Comparison of ENCODE assay signal across 25 mouse cellular contexts in the genomic region with DNA sequence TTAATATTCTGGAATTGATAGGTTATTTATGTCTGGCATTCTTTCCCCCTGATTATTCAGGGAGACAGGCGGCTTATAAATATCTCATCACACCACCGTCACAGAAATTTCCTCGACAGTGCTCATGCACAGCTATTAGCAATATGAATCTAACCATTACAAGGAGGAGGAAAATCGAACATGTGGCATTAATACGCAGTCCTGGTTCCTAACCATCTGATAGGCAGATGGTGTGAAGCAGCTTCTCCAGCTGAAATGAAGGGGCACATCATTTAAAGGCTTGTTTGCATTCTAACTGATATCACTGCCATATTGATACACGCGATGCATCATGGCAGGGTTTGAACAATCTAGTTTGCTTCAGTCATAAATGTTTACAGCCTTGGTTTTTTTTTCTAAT.
DNase-seq lines count a peak whose midpoint lies in the region; ATAC-seq and TF ChIP-seq lines count a peak whose summit lies in the region.
"Had no signal": no experiment of that assay in that cellular context is flagged by ENCODE, and none has a peak within 500 bp of the region (broad histone marks: within the 10 kb centered on the region; RNA-seq: fewer than 3 reads in every experiment).

No protein-coding gene starts in this region.

- no peak for DNase-seq in forebrain, embryonic 10.5 days (ENCODE audit: extremely low spot score, low spot score)
- peak; percentile 40 for DNase-seq in midbrain, postnatal 0 days (ENCODE audit: low spot score)
- no peak for DNase-seq in midbrain, embryonic 11.5 days (ENCODE audit: low spot score, missing footprints)
- peak; percentile 66 for DNase-seq in forelimb bud, embryonic 11.5 days (ENCODE audit: low read depth, low spot score)
- DNase-seq in cerebellum, adult 8-10 months = no peak
- DNase-seq: adrenal gland, postnatal 14 days; cerebellum, adult 11 months; cerebellum, postnatal 14 days; gastrocnemius, postnatal 10 days; heart, adult 11 months; heart, postnatal 14 days; kidney, adult 2 months; kidney, postnatal 10 days; lung, embryonic 14.5 days; lung, postnatal 4 days; thymus, postnatal 36 days had no signal

- no peaks in the 10 kb centered on the region for H3K27me3 ChIP-seq in forebrain, embryonic 12.5 days
- 0 out of 2 replicates have a peak, but pooled peaks cover 3% of the 10 kb centered on the region for H3K27me3 ChIP-seq in forebrain, embryonic 10.5 days (ENCODE audit: poor library complexity, severe bottlenecking)
- no peaks in the 10 kb centered on the region for H3K27me3 ChIP-seq in midbrain, postnatal 0 days (ENCODE audit: insufficient read depth, low read length)
- H3K27me3 ChIP-seq in midbrain, embryonic 11.5 days (ENCODE audit: control insufficient read depth, insufficient read depth, low read length) = no peaks in the 10 kb centered on the region
- H3K27me3 ChIP-seq in neural tube, embryonic 14.5 days (ENCODE audit: control insufficient read depth, insufficient read depth, low read length) = no peaks in the 10 kb centered on the region
- H3K27me3 ChIP-seq: embryonic facial prominence, embryonic 12.5 days; heart, embryonic 12.5 days; liver, embryonic 12.5 days; midbrain, embryonic 12.5 days had no signal

- no peak overlapping the region for H3K4me3 ChIP-seq in forebrain, embryonic 12.5 days (replicated peaks)
- no peak overlapping the region for H3K4me3 ChIP-seq in forebrain, embryonic 10.5 days
- H3K4me3 ChIP-seq in midbrain, postnatal 0 days (ENCODE audit: low read depth, low read length) = no peak overlapping the region
- H3K4me3 ChIP-seq in midbrain, embryonic 11.5 days (ENCODE audit: low read depth, low read length) = no peak overlapping the region
- no peak overlapping the region for H3K4me3 ChIP-seq in neural tube, embryonic 14.5 days (ENCODE audit: low read depth, low read length)
- H3K4me3 ChIP-seq: embryonic facial prominence, embryonic 12.5 days; heart, embryonic 12.5 days; liver, embryonic 12.5 days; midbrain, embryonic 12.5 days had no signal

- no peaks in the 10 kb centered on the region for H3K36me3 ChIP-seq in forebrain, embryonic 12.5 days (replicated peaks)
- no peaks in the 10 kb centered on the region for H3K36me3 ChIP-seq in forebrain, embryonic 10.5 days (replicated peaks)
- H3K36me3 ChIP-seq in midbrain, postnatal 0 days (ENCODE audit: insufficient read depth, low read length) = no peaks in the 10 kb centered on the region
- no peaks in the 10 kb centered on the region for H3K36me3 ChIP-seq in midbrain, embryonic 11.5 days (ENCODE audit: control insufficient read depth, insufficient read depth, low read length)
- no peaks in the 10 kb centered on the region for H3K36me3 ChIP-seq in neural tube, embryonic 14.5 days (ENCODE audit: control insufficient read depth, insufficient read depth, low read length)
- H3K36me3 ChIP-seq: embryonic facial prominence, embryonic 12.5 days; G1E; heart, embryonic 12.5 days; liver, embryonic 12.5 days; midbrain, embryonic 12.5 days had no signal

- peak; percentile 21; the same call in 1 of the 2 replicates for ATAC-seq in forebrain, embryonic 12.5 days (ENCODE audit: low FRiP score)
- no peak for ATAC-seq in midbrain, postnatal 0 days (ENCODE audit: low FRiP score)
- no peak; the same call in 1 of the 2 replicates for ATAC-seq in midbrain, embryonic 11.5 days (ENCODE audit: low FRiP score)
- ATAC-seq in neural tube, embryonic 14.5 days (ENCODE audit: low read depth) = peak; percentile 61
- ATAC-seq: activated CD4-positive, CD25-positive, alpha-beta regulatory T cell, adult 4 months; inflammation-experienced regulatory T-cells, adult 6 months; liver, embryonic 12.5 days had no signal

- H3K9me3 ChIP-seq in forebrain, embryonic 12.5 days = no peaks in the 10 kb centered on the region
- H3K9me3 ChIP-seq in forebrain, embryonic 10.5 days = no peaks in the 10 kb centered on the region
- H3K9me3 ChIP-seq in midbrain, postnatal 0 days (ENCODE audit: low read length) = no peaks in the 10 kb centered on the region
- no peaks in the 10 kb centered on the region for H3K9me3 ChIP-seq in midbrain, embryonic 11.5 days (ENCODE audit: control insufficient read depth, low read length)
- H3K9me3 ChIP-seq in neural tube, embryonic 14.5 days (ENCODE audit: control insufficient read depth, low read length) = no peaks in the 10 kb centered on the region
- H3K9me3 ChIP-seq: embryonic facial prominence, embryonic 12.5 days; G1E; heart, embryonic 12.5 days; liver, embryonic 12.5 days; midbrain, embryonic 12.5 days had no signal

- H3K4me2 ChIP-seq in forebrain, embryonic 12.5 days = no peak overlapping the region
- H3K4me2 ChIP-seq in midbrain, postnatal 0 days (ENCODE audit: low read depth, low read length, poor library complexity, severe bottlenecking) = no peak overlapping the region
- H3K4me2 ChIP-seq in midbrain, embryonic 11.5 days = no peak overlapping the region
- H3K4me2 ChIP-seq in neural tube, embryonic 14.5 days (ENCODE audit: low read depth, low read length) = no peak overlapping the region
- H3K4me2 ChIP-seq: embryonic facial prominence, embryonic 12.5 days; heart, embryonic 12.5 days; liver, embryonic 12.5 days; lung, embryonic 14.5 days; midbrain, embryonic 12.5 days had no signal

- WGBS in forebrain, embryonic 12.5 days = 48% methylated on average over 7 of the region's 7 CpGs
- 76% methylated on average over 7 of the region's 7 CpGs for WGBS in forebrain, embryonic 10.5 days
- 53% methylated on average over 7 of the region's 7 CpGs for WGBS in midbrain, postnatal 0 days
- WGBS in midbrain, embryonic 11.5 days = 84% methylated on average over 7 of the region's 7 CpGs
- 32% methylated on average over 7 of the region's 7 CpGs for WGBS in neural tube, embryonic 14.5 days

- no peak overlapping the region for H3K9ac ChIP-seq in forebrain, embryonic 12.5 days
- no peak overlapping the region for H3K9ac ChIP-seq in midbrain, postnatal 0 days (replicated peaks; ENCODE audit: low read length, poor library complexity, severe bottlenecking)
- H3K9ac ChIP-seq in midbrain, embryonic 11.5 days (ENCODE audit: low read length) = no peak overlapping the region
- H3K9ac ChIP-seq in neural tube, embryonic 14.5 days (replicated peaks; ENCODE audit: low read depth, low read length) = no peak overlapping the region
- H3K9ac ChIP-seq: embryonic facial prominence, embryonic 12.5 days; heart, embryonic 12.5 days; liver, embryonic 12.5 days; lung, embryonic 14.5 days; midbrain, embryonic 12.5 days had no signal

- peaks cover 18% of the 10 kb centered on the region for H3K4me1 ChIP-seq in forebrain, embryonic 12.5 days
- peaks cover 73% of the 10 kb centered on the region for H3K4me1 ChIP-seq in forebrain, embryonic 10.5 days
- H3K4me1 ChIP-seq in midbrain, postnatal 0 days (ENCODE audit: insufficient read depth, low read length) = no peaks in the 10 kb centered on the region
- 0 out of 2 replicates have a peak, but pooled peaks cover 2% of the 10 kb centered on the region for H3K4me1 ChIP-seq in midbrain, embryonic 11.5 days (ENCODE audit: control insufficient read depth, insufficient read depth, low read length)
- H3K4me1 ChIP-seq in neural tube, embryonic 14.5 days (ENCODE audit: control insufficient read depth, insufficient read depth, low read length) = no peaks in the 10 kb centered on the region
- H3K4me1 ChIP-seq: embryonic facial prominence, embryonic 12.5 days; heart, embryonic 12.5 days; liver, embryonic 12.5 days had no signal

- TF ChIP-seq CTCF in midbrain, postnatal 0 days (IDR thresholded peaks at IDR 0.05) = no peak

- no peak overlapping the region for H3K27ac ChIP-seq in forebrain, embryonic 12.5 days
- no peak overlapping the region for H3K27ac ChIP-seq in forebrain, embryonic 10.5 days
- no peak overlapping the region for H3K27ac ChIP-seq in midbrain, postnatal 0 days (ENCODE audit: low read depth, low read length)
- no peak overlapping the region; the same call in 1 of the 2 replicates for H3K27ac ChIP-seq in midbrain, embryonic 11.5 days (ENCODE audit: low read depth, low read length)
- H3K27ac ChIP-seq in neural tube, embryonic 14.5 days (ENCODE audit: low read depth, low read length) = no peak overlapping the region
- H3K27ac ChIP-seq: embryonic facial prominence, embryonic 12.5 days; liver, embryonic 12.5 days; midbrain, embryonic 12.5 days had no signal

Comparison
In these comparisons a context has a peak if more than half of its experiments do, and no peak if none do; other contexts are left out.
1. DNase-seq: peak in midbrain, postnatal 0 days (single experiment) and forelimb bud, embryonic 11.5 days (single experiment); none in forebrain, embryonic 10.5 days (single experiment), midbrain, embryonic 11.5 days (single experiment) and cerebellum, adult 8-10 months (single experiment).
2. ATAC-seq: peak in forebrain, embryonic 12.5 days (single experiment) and neural tube, embryonic 14.5 days (single experiment); none in midbrain, postnatal 0 days (single experiment) and midbrain, embryonic 11.5 days (single experiment).